Mouse (Mus musculus) cortical plate, adult 2 months (tissue): Measurements from ENCODE around the gene Ubl5. TPM values are rescaled to one million over a fixed set of nuclear protein-coding genes. Genes with fewer than 3 reads are reported as not detected.
A peak's percentile ranks its signal among the peaks of the same experiment; 100 is the strongest.

Experiments used
- H3K27ac ChIP-seq: fragments of 200-500 bp; 2 replicates; pipeline ENCODE4 v1.5.1; 2012; ENCODE audit warnings: low read length, control low read depth, inconsistent platforms; ENCODE audit not compliant: insufficient read depth
- H3K4me1 ChIP-seq: fragments of 200-500 bp; 2 replicates; pipeline ENCODE4 v1.6.1; 2011; ENCODE audit warnings: low read length; ENCODE audit not compliant: control insufficient read depth, insufficient read depth
- H3K4me3 ChIP-seq: fragments of 200-500 bp; 2 replicates; pipeline ENCODE4 v1.5.1; 2011; ENCODE audit warnings: mild to moderate bottlenecking, low read length, control low read depth; ENCODE audit not compliant: insufficient read depth
- CTCF ChIP-seq: fragments of 200-500 bp; IDR thresholded peaks from 2 replicates; pipeline ENCODE4 v1.5.1; 2011; ENCODE audit warnings: mild to moderate bottlenecking, control low read depth, low read length; ENCODE audit not compliant: insufficient read depth; ENCODE audit errors: extremely low read depth
- POLR2A ChIP-seq: fragments of 200-500 bp; IDR thresholded peaks from 2 replicates; pipeline ENCODE4 v1.6.1; 2011; ENCODE audit warnings: mild to moderate bottlenecking, low read length, control low read depth; ENCODE audit not compliant: insufficient read depth; ENCODE audit errors: extremely low read depth
- polyA plus RNA-seq: library from polyadenylated mRNA; depleted of rRNA; stranded (reverse); fragments of >200 nt; gene quantifications from 2 replicates; pipeline ENCODE4 v1.2.3, GENCODE M21; 2012

Gene Ubl5
- polyA plus RNA-seq, 1 experiment, result 577 TPM

DNA sequence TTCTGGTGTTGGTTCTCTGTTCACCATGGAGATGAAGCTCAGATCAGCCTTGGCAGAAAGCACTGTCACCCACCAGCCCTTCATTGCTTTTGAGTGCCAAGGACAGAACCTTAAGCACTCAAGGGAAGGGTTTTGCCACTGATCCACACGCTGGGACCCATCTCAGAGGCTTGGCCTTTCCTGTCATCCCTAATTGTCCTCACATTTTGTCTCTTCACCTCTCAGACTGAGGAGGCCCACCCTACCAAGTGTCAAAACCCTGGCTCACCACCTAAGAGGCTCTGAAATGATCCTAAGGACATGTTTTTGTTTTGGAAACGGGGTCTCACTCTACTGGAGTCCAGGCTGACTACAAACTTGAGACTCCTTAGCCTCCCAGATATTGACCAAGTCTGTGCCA, 5.9 kb upstream of the Ubl5 start:
- Histone ChIP-seq H3K4me1 (no peaks in the 10 kb centered on the region), H3K27ac (no peak overlapping the region), H3K4me3 (no peak overlapping the region)
- TF ChIP-seq CTCF (no peak), POLR2A (no peak)

DNA sequence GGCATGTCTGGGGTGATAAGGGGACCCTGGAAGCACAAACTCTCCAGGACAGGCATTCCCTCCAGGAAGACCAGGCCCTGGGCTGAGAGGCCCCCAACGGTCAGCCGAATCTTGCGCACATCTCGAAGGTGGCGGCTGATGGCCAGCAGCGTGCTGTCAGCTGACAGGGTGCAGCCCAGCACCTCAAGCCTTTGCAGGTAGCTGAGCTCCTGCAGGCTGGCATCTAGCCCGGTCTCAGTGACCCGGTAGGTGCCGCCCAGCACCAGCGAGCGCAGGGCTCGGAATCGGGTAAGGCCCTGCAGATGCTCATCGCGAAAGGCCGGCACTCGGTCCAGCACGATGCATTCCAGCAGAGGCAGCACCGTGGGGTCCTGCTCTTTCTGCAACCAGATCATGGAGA, 4.1 kb upstream of the Ubl5 start:
- H3K4me3 ChIP-seq, result no peak overlapping the region
- no peak overlapping the region for H3K27ac ChIP-seq
- H3K4me1 ChIP-seq, result no peaks in the 10 kb centered on the region
- TF ChIP-seq CTCF, result no peak
- no peak for TF ChIP-seq POLR2A

DNA sequence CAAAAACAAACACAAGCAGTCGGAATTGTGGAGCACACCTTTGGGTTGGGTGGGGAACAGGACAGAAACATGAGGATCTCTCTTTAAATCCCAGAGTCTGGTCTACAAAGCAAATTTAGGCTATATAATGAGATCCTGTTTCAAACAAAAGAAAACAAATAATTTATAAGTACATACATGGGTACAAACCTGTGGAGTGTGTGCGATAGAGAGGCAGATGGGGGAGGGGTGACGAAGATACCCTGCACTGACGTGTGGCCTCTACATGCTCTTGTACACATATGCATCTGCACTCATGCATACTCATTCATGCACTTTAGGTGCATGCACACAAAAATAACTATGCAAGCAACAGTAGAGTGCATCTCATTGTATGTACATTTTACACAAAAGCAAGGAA, 3.2 kb upstream of the Ubl5 start:
- H3K4me3 ChIP-seq, result no peak overlapping the region
- no peaks in the 10 kb centered on the region for H3K4me1 ChIP-seq
- H3K27ac ChIP-seq, result no peak overlapping the region
- no peak for TF ChIP-seq POLR2A
- TF ChIP-seq CTCF, result no peak

DNA sequence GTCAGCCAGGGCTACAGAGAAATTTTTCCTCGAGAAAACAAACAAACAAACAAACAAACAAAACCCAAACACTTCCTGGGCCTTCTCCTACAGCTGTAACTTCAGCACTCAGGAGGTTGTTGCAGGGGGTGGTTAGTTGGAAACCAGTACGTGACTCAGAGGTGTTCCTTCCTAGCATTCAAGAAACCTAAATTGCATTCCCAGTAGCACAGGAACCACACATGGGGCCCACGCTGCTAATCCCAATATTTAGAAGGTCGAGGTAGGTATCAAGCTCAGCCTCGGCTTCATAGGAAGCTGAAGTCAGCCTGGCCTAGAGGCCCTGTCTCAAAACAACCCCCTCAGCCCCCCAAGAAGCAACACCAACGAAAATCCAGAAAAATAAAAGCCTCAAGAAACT, 1.2 kb upstream of the Ubl5 start:
- no peaks in the 10 kb centered on the region for H3K4me1 ChIP-seq
- peak overlapping the region; percentile 80 for H3K4me3 ChIP-seq
- H3K27ac ChIP-seq, result no peak overlapping the region
- no peak for TF ChIP-seq POLR2A
- no peak for TF ChIP-seq CTCF

DNA sequence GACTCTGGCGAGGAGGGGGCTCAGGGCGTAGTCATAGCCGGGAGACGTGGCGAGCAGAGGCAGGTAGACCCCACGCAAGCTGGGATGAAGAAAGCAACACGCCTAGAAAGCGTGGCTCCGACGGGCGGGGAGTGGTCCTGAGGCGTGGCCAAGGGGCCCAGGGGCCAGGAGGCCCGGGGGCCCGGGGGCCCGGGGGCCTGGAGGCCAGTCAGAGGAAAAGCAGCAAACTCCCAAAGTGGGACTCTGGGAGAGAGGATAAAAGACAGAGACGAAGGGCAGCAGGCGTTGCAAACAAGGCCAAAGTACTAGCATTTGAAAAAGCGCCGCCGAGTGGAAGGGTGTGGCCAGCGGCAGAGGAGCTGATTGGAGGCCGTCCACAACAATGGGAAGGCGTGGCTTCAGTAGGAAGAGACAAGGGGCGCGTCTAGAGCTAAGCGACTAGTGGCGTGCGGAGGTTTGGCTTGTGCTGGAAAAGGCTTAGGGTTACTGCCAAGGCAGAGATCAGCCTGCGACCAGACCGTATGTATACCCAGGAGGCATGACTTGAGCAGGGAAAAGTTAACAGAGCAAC, 303 bp downstream of the Ubl5 start:
- Histone ChIP-seq H3K27ac (no peak overlapping the region), H3K4me3 (peak overlapping the region; percentile 80), H3K4me1 (no peaks in the 10 kb centered on the region)
- TF ChIP-seq CTCF, result no peak
- TF ChIP-seq POLR2A, result peak; percentile 41; the same call in 1 of the 2 replicates

DNA sequence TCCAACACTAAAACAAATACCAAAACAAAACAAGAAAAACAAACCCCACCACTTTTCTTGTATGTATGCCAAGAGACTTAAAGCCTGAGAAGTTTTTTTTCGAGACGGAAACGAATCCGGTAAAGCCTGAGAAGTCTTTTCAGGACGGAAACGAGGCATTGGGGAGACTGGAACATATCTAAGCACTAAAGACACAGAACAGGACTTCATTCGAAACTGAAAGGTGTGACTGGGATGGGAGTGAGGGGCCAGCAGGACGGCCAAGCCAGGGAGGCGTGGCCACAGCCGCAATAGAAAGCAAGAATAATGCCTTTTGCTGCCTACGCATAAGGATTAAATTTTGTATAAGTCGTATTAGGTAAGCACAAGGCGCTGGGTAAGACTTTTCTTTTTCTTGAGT, 1.1 kb downstream of the Ubl5 start:
- Histone ChIP-seq H3K4me1 (no peaks in the 10 kb centered on the region), H3K4me3 (peak overlapping the region; percentile 80), H3K27ac (no peak overlapping the region)
- no peak for TF ChIP-seq POLR2A
- TF ChIP-seq CTCF, result no peak

DNA sequence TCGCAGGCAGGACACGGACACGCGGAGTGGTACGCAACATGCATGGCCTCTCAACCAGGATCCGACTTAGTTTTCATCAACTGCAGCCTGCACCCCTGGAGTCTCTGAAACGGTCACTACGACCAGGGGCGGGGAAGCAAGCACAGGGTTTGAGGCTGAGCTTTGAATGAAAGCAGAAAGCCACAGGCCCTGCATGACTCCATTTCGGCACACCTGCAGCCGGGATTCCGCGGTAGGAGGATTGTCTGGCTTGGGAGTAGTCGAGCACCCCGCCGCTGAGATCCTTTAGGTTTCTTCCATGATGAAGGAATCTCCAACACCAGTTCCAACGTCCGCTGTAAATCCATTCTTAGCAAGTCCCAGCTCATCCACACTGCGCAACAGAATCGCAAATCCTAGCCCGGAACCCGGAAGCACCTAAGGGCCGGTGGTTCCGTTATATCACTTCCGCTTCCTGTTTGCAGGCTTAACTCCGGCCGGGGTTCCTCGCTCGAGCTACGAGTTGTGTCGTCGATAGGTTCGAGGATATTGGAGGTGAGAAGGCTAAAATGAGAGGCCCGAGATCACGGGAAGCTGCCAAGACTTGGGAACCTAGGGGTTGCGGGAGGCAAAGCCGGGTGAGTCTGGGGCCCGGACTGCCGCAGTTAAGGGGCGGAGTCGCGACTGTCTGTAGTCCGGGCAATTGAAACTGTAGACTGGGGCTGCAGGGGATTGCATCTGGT, 1.8 kb downstream of the Ubl5 start, which contains the start of gene Fbxl12:
TSS of gene Fbxl12 (minus strand) at position 408 of the 722 bp plus-strand sequence.
- H3K27ac ChIP-seq, result peak within 1 kb of the TSS; percentile 42
- H3K4me1 ChIP-seq, result no peaks in the 10 kb centered on the region
- H3K4me3 ChIP-seq, result peak within 1 kb of the TSS; percentile 80
- TF ChIP-seq CTCF (no peak), POLR2A (peak; percentile 87)

DNA sequence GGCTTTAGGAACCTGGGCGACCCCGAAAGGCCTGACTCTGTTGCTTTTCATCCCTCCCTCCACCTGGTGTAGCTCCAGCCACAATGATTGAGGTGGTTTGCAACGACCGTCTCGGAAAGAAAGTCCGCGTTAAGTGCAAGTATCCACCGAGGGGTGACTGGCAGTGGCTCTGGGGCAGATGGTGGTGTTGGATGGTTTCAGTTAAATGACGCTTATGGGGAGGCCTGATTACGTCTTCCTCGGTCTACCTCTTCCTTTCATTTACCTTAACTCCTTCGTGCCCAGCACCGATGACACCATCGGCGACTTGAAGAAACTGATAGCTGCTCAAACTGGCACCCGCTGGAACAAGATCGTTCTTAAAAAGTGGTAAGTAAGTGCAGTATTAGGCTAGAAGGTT, 2.4 kb downstream of the Ubl5 start:
- Histone ChIP-seq H3K4me3 (peak overlapping the region; percentile 80), H3K4me1 (no peaks in the 10 kb centered on the region), H3K27ac (peak overlapping the region; percentile 21)
- peak; percentile 45; the same call in 1 of the 2 replicates for TF ChIP-seq POLR2A
- TF ChIP-seq CTCF, result no peak

DNA sequence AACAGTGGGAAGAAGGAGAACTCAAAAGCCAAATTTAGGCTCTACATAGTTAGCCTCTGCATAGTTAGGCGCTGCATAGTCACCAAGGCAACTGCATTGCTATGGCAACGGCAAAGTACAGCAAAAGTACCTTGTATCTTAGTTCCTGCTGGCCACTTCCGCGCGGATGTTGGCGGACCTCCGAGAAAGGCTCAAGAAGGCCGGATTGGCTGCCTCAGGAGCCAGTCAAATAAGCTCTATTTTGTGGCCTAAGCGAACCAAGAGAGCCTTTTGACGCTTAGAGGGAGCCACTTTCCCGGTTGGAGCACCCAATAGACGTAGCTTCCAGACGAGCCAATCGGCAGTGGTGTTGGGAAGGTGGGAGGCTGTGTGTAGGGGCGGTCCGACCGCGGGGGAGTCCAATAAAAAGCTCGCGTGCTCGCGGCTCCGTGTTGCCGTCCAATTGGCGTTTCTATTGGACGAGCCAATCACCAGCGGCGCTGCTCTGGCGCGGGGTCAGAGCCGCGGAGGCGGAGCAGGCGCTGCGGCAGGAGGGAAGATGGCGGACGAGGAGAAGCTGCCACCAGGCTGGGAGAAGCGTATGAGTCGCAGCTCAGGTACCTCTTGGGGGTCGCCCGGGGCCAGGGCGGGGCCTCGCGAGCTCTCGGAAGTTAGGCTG, 9.1 kb downstream of the Ubl5 start, which contains the start of gene Pin1:
TSS of gene Pin1 (plus strand) at position 494 of the 658 bp plus-strand sequence.
- Histone ChIP-seq H3K4me3 (peak within 1 kb of the TSS; percentile 88), H3K27ac (peak within 1 kb of the TSS; percentile 30), H3K4me1 (peaks cover 2% of the 10 kb centered on the region)
- TF ChIP-seq POLR2A (peak; percentile 71), CTCF (no peak)

DNA sequence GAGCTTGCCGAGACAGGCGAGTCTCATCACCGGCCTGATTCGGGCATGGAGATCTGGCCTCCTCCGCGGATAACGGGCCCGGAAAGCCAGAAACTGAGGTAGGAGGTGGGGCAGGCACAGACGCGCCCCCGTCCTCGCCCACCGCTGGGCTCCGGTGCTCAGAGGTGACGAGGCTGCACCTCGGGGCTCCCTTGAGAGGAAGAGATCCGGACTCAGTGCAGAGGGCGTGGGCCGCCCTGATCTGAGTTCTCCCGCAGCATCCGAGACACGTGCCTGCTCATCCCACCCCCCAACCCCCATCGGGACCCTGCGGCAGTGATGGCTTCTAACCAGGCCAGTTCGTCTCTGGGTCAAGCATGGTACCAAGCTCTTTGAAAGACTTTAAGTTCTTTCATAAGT, 9.6 kb downstream of the Ubl5 start:
- no peak for TF ChIP-seq POLR2A
- TF ChIP-seq CTCF, result no peak
- Histone ChIP-seq H3K27ac (no peak overlapping the region), H3K4me3 (peak overlapping the region; percentile 88), H3K4me1 (peaks cover 3% of the 10 kb centered on the region)
